Mouse (Mus musculus): ENCODE measurements around the gene Neurl4. TPM values are rescaled to one million over a fixed set of nuclear protein-coding genes. Genes with fewer than 3 reads are reported as not detected.
"Not testable (repeated sequence)": the region's sequence is repeated elsewhere in the genome, so short reads cannot be mapped to it uniquely, and the experiment has no call there.

Neurl4 gene
- polyA plus RNA-seq, 1 experiment from 2014 or later, result 14.3 TPM

DNA sequence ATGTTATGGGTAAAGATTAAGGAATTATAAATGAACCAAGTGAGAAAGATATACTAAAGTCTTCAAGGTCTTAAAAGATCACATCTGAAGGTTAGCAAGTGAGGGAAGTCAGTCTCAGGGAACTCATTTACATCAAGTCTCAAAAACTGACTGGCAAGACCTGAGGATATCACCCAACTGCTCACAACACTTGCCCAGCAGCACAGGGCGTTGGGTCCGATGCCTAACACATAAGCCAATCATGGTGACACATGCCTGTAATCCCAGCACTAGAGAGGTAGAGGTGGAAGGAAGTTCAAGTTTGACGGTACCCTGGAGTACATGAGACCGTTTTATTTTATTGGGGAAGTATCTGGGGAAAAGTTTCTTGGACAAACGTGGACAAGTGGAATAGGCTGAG, 17.2 kb downstream of the Neurl4 start:
- peak overlapping the region; percentile 19; the same call in 1 of the 2 replicates for H3K4me3 ChIP-seq
- H3K27ac ChIP-seq, result no peak overlapping the region
- peaks cover 61% of the 10 kb centered on the region for H3K36me3 ChIP-seq (replicated peaks)
- no peaks in the 10 kb centered on the region for H3K9me3 ChIP-seq
- no peak for DNase-seq (ENCODE audit: extremely low spot score, low spot score)
- peaks cover 76% of the 10 kb centered on the region for H3K4me1 ChIP-seq
- WGBS, result 89% methylated on average over 5 of the region's 5 CpGs
- no peaks in the 10 kb centered on the region for H3K27me3 ChIP-seq (ENCODE audit: poor library complexity, severe bottlenecking)

- H3K27ac ChIP-seq, result 0 out of 2 replicates have a peak overlapping the region, but pooled peaks have one; percentile 99
- 87% methylated on average over 9 of the region's 9 CpGs for WGBS
- peak overlapping the region; percentile 99 for H3K4me3 ChIP-seq
- no peaks in the 10 kb centered on the region for H3K9me3 ChIP-seq
- H3K4me1 ChIP-seq, result peaks cover 67% of the 10 kb centered on the region
- H3K36me3 ChIP-seq (replicated peaks), result peaks cover 55% of the 10 kb centered on the region
- no peaks in the 10 kb centered on the region for H3K27me3 ChIP-seq (ENCODE audit: poor library complexity, severe bottlenecking)
- no peak for DNase-seq (ENCODE audit: extremely low spot score, low spot score)
These were observed 18.2 kb downstream of the Neurl4 start for GRCm38 (mm10) chr11:69919053-69919452.

GRCm38 (mm10) chr11:69919661-69920265, 18.9 kb downstream of the Neurl4 start:
- Histone ChIP-seq H3K27me3 (ENCODE audit: poor library complexity, severe bottlenecking) (no peaks in the 10 kb centered on the region), H3K4me1 (peaks cover 60% of the 10 kb centered on the region), H3K4me3 (peak overlapping the region; percentile 99), H3K27ac (peak overlapping the region; percentile 99), H3K36me3 (replicated peaks) (peaks cover 51% of the 10 kb centered on the region), H3K9me3 (no peaks in the 10 kb centered on the region)
- DNase-seq (ENCODE audit: extremely low spot score, low spot score), result peak; percentile 62
- WGBS, result 1% methylated on average over 17 of the region's 17 CpGs

GRCm38 (mm10) chr11:69920266-69921031, 19.6 kb downstream of the Neurl4 start:
- peak; percentile 70 for DNase-seq (ENCODE audit: extremely low spot score, low spot score)
- Histone ChIP-seq H3K9me3 (no peaks in the 10 kb centered on the region), H3K36me3 (replicated peaks) (peaks cover 44% of the 10 kb centered on the region), H3K4me1 (peaks cover 53% of the 10 kb centered on the region), H3K27me3 (ENCODE audit: poor library complexity, severe bottlenecking) (no peaks in the 10 kb centered on the region), H3K27ac (peak overlapping the region; percentile 99), H3K4me3 (peak overlapping the region; percentile 99)
- WGBS, result under 1% methylated on average over 64 of the region's 65 CpGs

GRCm38 (mm10) chr11:69921114-69922011, 20.5 kb downstream of the Neurl4 start, which contains the start of gene Eif5a:
Gene Eif5a (minus strand): TSS chr11:69921958.
- DNase-seq (ENCODE audit: extremely low spot score, low spot score), result peak; percentile 100
- peak within 1 kb of the TSS; percentile 99 for H3K27ac ChIP-seq
- peak within 1 kb of the TSS; percentile 99 for H3K4me3 ChIP-seq
- H3K9me3 ChIP-seq, result no peaks in the 10 kb centered on the region
- peaks cover 35% of the 10 kb centered on the region for H3K36me3 ChIP-seq (replicated peaks)
- H3K27me3 ChIP-seq (ENCODE audit: poor library complexity, severe bottlenecking), result no peaks in the 10 kb centered on the region
- H3K4me1 ChIP-seq, result peaks cover 44% of the 10 kb centered on the region
- WGBS, result under 1% methylated on average over 78 of the region's 78 CpGs

GRCm38 (mm10) chr11:69922012-69922756, 21.3 kb downstream of the Neurl4 start:
- H3K27me3 ChIP-seq (ENCODE audit: poor library complexity, severe bottlenecking), result no peaks in the 10 kb centered on the region
- peaks cover 35% of the 10 kb centered on the region for H3K4me1 ChIP-seq
- DNase-seq (ENCODE audit: extremely low spot score, low spot score), result no peak
- 3% methylated on average over 12 of the region's 12 CpGs for WGBS
- H3K27ac ChIP-seq, result peak overlapping the region; percentile 99
- no peaks in the 10 kb centered on the region for H3K9me3 ChIP-seq
- H3K4me3 ChIP-seq, result peak overlapping the region; percentile 99
- H3K36me3 ChIP-seq (replicated peaks), result peaks cover 26% of the 10 kb centered on the region

DNA sequence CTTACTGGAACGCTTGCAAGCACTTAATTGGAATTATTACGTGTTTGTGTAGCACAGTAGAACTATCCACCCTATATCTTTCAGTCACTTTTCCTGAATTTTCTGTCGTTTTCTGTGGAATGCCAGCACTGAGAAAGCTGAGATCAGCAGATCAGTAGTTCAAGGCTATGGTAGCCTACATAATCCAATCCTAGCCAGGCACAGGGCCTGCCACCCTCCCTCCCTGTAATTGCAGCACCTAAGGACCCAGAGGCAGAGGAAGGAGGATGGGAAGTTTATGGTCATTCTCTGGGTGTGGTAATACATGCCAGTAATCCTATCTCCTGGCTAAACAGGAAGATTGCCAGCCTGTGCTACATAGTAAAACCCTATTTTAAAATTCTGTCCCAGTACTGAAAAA, 21.9 kb downstream of the Neurl4 start:
- H3K4me3 ChIP-seq, result peak overlapping the region; percentile 99
- H3K27me3 ChIP-seq (ENCODE audit: poor library complexity, severe bottlenecking), result no peaks in the 10 kb centered on the region
- H3K36me3 ChIP-seq (replicated peaks), result peaks cover 20% of the 10 kb centered on the region
- H3K27ac ChIP-seq, result peak overlapping the region; percentile 99
- H3K9me3 ChIP-seq, result no peaks in the 10 kb centered on the region
- WGBS, result 66% methylated on average over 3 of the region's 3 CpGs
- DNase-seq (ENCODE audit: extremely low spot score, low spot score), result no peak
- peaks cover 31% of the 10 kb centered on the region for H3K4me1 ChIP-seq

DNA sequence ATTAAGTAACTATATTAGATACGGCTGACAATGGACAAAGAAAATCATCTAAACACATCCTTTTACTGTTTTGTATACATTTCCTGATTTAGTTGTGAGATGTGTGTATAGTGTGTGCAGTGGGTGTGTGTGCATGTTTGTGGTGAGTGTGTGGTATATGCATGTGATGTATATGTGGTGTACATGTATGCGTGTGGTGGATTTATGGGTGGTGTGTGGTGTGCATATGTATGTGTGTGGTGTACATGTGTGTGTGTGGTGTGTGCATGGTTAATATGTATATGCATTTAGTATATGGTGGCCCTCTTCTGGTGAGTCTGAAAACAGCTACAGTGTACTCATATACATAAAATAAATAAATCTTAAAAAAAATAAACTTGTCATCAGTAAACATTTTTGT, 26.6 kb downstream of the Neurl4 start:
- no peaks in the 10 kb centered on the region for H3K27me3 ChIP-seq (ENCODE audit: poor library complexity, severe bottlenecking)
- WGBS, result 97% methylated on average over 2 of the region's 2 CpGs
- DNase-seq (ENCODE audit: extremely low spot score, low spot score), result no peak
- H3K9me3 ChIP-seq, result no peaks in the 10 kb centered on the region
- H3K27ac ChIP-seq, result no peak overlapping the region
- H3K4me3 ChIP-seq, result no peak overlapping the region
- H3K4me1 ChIP-seq, result peaks cover 6% of the 10 kb centered on the region
- no peaks in the 10 kb centered on the region for H3K36me3 ChIP-seq (replicated peaks)

DNA sequence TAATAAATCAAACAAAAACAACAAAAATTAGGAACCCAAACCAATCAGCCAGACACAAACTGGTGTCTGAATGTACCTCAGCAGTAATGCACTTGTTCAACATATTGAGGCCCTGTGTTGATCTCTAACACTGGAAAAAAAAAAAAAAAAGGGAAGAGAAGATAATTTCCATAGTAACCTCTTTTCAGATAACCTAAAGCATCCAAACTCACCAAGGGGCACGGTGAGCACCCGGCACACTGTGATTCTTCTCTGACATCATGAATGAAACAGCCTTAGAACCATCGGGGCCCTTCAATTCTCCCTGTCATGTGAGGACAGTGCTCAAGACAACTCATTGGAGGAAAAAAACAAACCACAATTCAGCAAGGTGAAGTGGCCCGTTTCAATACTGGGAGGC, 28.8 kb downstream of the Neurl4 start:
- Histone ChIP-seq H3K9me3 (no peaks in the 10 kb centered on the region), H3K36me3 (replicated peaks) (no peaks in the 10 kb centered on the region), H3K27me3 (ENCODE audit: poor library complexity, severe bottlenecking) (peaks cover 8% of the 10 kb centered on the region), H3K4me3 (no peak overlapping the region), H3K27ac (no peak overlapping the region), H3K4me1 (peaks cover 10% of the 10 kb centered on the region)
- no peak for DNase-seq (ENCODE audit: extremely low spot score, low spot score)
- 91% methylated on average over 4 of the region's 4 CpGs for WGBS

- WGBS, result 92% methylated on average over 8 of the region's 8 CpGs
- H3K9me3 ChIP-seq; DNase-seq (ENCODE audit: extremely low spot score, low spot score); H3K27ac ChIP-seq; H3K36me3 ChIP-seq (replicated peaks); H3K4me3 ChIP-seq: not testable (repeated sequence)
- Histone ChIP-seq H3K4me1 (peaks cover 15% of the 10 kb centered on the region), H3K27me3 (ENCODE audit: poor library complexity, severe bottlenecking) (peaks cover 13% of the 10 kb centered on the region)
These were observed 29.3 kb downstream of the Neurl4 start for GRCm38 (mm10) chr11:69930176-69930575.

DNA sequence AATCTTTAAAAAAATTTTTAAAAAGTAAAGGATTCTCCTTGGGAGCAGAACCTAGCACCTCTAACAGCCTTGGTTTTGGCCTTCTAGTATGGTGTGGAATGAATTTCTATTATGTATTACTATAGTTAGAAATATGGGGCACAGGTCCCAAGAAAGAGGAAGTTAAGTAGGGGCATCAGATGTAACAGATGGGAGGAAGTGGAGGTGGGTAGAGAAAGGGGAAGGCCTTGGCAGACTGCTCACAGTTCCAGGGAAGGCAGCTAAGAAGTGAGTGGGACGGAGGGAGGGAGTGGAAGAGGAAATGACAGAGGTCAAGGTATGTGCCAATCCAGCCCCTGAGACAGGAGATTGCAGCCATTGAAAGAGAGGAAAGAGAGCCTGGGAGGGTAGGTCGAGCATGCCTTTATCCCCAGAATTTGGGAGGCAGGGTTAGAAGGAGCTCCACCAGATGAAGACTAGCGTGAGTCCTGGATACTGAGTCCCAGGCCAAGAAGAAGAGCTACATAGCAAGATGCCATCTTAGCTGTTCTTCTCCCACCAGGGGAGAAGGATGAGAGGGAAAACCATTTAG, 30.2 kb downstream of the Neurl4 start:
- Histone ChIP-seq H3K36me3 (replicated peaks) (no peaks in the 10 kb centered on the region), H3K9me3 (no peaks in the 10 kb centered on the region), H3K27me3 (ENCODE audit: poor library complexity, severe bottlenecking) (peaks cover 22% of the 10 kb centered on the region), H3K4me3 (no peak overlapping the region), H3K4me1 (peaks cover 24% of the 10 kb centered on the region), H3K27ac (no peak overlapping the region)
- WGBS, result 63% methylated on average over 3 of the region's 3 CpGs
- DNase-seq (ENCODE audit: extremely low spot score, low spot score), result no peak

DNA sequence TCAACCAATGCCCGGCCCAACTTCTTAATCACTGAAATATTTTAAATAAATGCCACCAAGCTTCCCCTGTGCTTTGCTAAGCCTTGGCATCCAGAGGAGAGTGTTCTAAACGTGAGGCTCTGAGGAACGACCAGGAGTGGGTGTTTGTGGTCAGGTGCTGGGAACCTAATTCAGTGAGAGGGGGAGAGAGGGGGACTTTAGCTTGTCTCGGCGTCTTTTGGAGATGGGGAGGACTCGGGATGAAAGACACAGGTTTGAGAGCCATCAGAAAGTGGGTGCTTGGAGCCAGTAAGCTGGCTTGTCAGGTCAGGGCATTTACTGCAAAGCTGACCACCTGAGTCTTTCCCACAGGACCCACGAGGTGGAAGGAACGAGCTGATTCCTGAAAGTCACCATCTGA, 30.9 kb downstream of the Neurl4 start:
- peaks cover 29% of the 10 kb centered on the region for H3K27me3 ChIP-seq (ENCODE audit: poor library complexity, severe bottlenecking)
- peaks cover 31% of the 10 kb centered on the region for H3K4me1 ChIP-seq
- H3K4me3 ChIP-seq, result no peak overlapping the region
- WGBS, result 78% methylated on average over 8 of the region's 8 CpGs
- H3K9me3 ChIP-seq, result no peaks in the 10 kb centered on the region
- no peak overlapping the region for H3K27ac ChIP-seq
- H3K36me3 ChIP-seq (replicated peaks), result no peaks in the 10 kb centered on the region
- DNase-seq (ENCODE audit: extremely low spot score, low spot score), result no peak
